Mouse (Mus musculus) embryonic fibroblast, embryonic 13.5 days (primary cell): Measurements from ENCODE around the gene Bod1.

Experiments
- CTCF ChIP-seq: IDR thresholded peaks from 2 replicates; pipeline ENCODE4 v1.5.1; 2011; ENCODE audit warnings: mild to moderate bottlenecking, control low read depth, low read length, moderate library complexity, borderline replicate concordance; ENCODE audit not compliant: insufficient read depth
- POLR2A ChIP-seq: IDR thresholded peaks from 2 replicates; pipeline ENCODE4 v1.6.1; 2011; ENCODE audit warnings: low read depth, mild to moderate bottlenecking, control low read depth, low read length, moderate library complexity

DNA sequence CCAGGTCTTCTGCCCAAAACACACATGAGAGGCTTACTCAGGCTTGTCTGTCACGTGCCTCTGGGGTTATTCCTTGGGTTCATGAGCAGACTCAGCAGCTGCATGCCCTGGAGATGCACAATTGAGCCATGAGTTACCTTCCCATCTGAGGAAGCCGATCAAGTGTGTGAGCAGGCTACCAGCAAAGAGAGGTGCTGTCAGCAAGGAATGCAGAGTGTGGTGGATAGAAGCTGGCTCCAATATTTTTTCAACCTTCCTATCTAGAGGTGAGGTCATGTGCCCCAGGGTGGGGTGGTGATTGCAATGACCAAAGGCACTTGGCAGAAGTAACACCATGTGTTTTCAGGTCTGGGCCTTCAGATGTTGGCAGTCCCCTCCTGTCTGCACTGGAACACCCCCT is 22.2 kb downstream of the Bod1 start:
- TF ChIP-seq POLR2A (no peak), CTCF (no peak)
